Comparison of ENCODE assay signal across 9 mouse cellular contexts in genomic region chr19:41800451-41800850, GRCm38 (mm10). TPM values are rescaled to one million over a fixed set of nuclear protein-coding genes. Genes with fewer than 3 reads are reported as not detected.
A peak's percentile ranks its signal among the peaks of the same experiment; 100 is the strongest.
DNase-seq lines count a peak whose midpoint lies in the region; ATAC-seq and TF ChIP-seq lines count a peak whose summit lies in the region.
"Had no signal": no experiment of that assay in that cellular context is flagged by ENCODE, and none has a peak within 500 bp of the region (broad histone marks: within the 10 kb centered on the region; RNA-seq: fewer than 3 reads in every experiment).

No protein-coding gene starts in this region.

- H3K4me1 ChIP-seq in lung, postnatal 0 days (ENCODE audit: insufficient read depth, low read depth, low read length): no peaks in the 10 kb centered on the region
- H3K4me1 ChIP-seq in forebrain, embryonic 14.5 days (ENCODE audit: control insufficient read depth, insufficient read depth, low read length): 0 out of 2 replicates have a peak, but pooled peaks cover 2% of the 10 kb centered on the region
- peaks cover 31% of the 10 kb centered on the region for H3K4me1 ChIP-seq in limb, embryonic 15.5 days
- H3K4me1 ChIP-seq in stomach, embryonic 14.5 days (ENCODE audit: control insufficient read depth, insufficient read depth, low read length): peaks cover 12% of the 10 kb centered on the region

- no peak for ATAC-seq in lung, postnatal 0 days
- ATAC-seq in forebrain, embryonic 14.5 days: no peak
- no peak for ATAC-seq in limb, embryonic 15.5 days (ENCODE audit: insufficient number of reproducible peaks, low FRiP score, low TSS enrichment, low read depth)
- ATAC-seq in stomach, embryonic 14.5 days (ENCODE audit: insufficient number of reproducible peaks, insufficient read depth, low FRiP score, low read depth): no peak
- no peak for ATAC-seq in monocyte, adult 5-6 weeks (replicated peaks; ENCODE audit: insufficient number of reproducible peaks, low FRiP score, low TSS enrichment, poor library complexity, severe bottlenecking)

- WGBS in lung, postnatal 0 days: 36% methylated on average over 6 of the region's 6 CpGs
- 23% methylated on average over 6 of the region's 6 CpGs for WGBS in forebrain, embryonic 14.5 days
- 50% methylated on average over 6 of the region's 6 CpGs for WGBS in limb, embryonic 15.5 days
- 41% methylated on average over 6 of the region's 6 CpGs for WGBS in stomach, embryonic 14.5 days

- H3K27ac ChIP-seq in lung, postnatal 0 days (ENCODE audit: low read length): no peak overlapping the region
- no peak overlapping the region for H3K27ac ChIP-seq in forebrain, embryonic 14.5 days (ENCODE audit: low read depth, low read length)
- no peak overlapping the region for H3K27ac ChIP-seq in limb, embryonic 15.5 days
- no peak overlapping the region for H3K27ac ChIP-seq in stomach, embryonic 14.5 days (ENCODE audit: low read length)

- H3K4me3 ChIP-seq in lung, postnatal 0 days (ENCODE audit: low read depth, low read length): no peak overlapping the region
- H3K4me3 ChIP-seq in forebrain, embryonic 14.5 days (ENCODE audit: low read depth, low read length): peak overlapping the region; percentile 87
- H3K4me3 ChIP-seq in limb, embryonic 15.5 days: peak overlapping the region; percentile 69
- H3K4me3 ChIP-seq in stomach, embryonic 14.5 days (ENCODE audit: low read depth, low read length): peak overlapping the region; percentile 92; the same call in 1 of the 2 replicates

- H3K27me3 ChIP-seq in lung, postnatal 0 days (replicated peaks; ENCODE audit: insufficient read depth, low read length): no peaks in the 10 kb centered on the region
- no peaks in the 10 kb centered on the region for H3K27me3 ChIP-seq in forebrain, embryonic 14.5 days (replicated peaks; ENCODE audit: control insufficient read depth, insufficient read depth, low read length)
- H3K27me3 ChIP-seq in limb, embryonic 15.5 days: no peaks in the 10 kb centered on the region
- H3K27me3 ChIP-seq in stomach, embryonic 14.5 days (ENCODE audit: control insufficient read depth, insufficient read depth, low read length): no peaks in the 10 kb centered on the region

- TF ChIP-seq EP300 in lung, postnatal 0 days (IDR thresholded peaks at IDR 0.05): no peak

- no peaks in the 10 kb centered on the region for H3K36me3 ChIP-seq in lung, postnatal 0 days (ENCODE audit: insufficient read depth, low read length)
- no peaks in the 10 kb centered on the region for H3K36me3 ChIP-seq in forebrain, embryonic 14.5 days (ENCODE audit: control insufficient read depth, insufficient read depth, low read length)
- H3K36me3 ChIP-seq in limb, embryonic 15.5 days: no peaks in the 10 kb centered on the region
- no peaks in the 10 kb centered on the region for H3K36me3 ChIP-seq in stomach, embryonic 14.5 days (ENCODE audit: control insufficient read depth, insufficient read depth, low read length)

- DNase-seq in lung, postnatal 0 days (ENCODE audit: low spot score): no peak
- DNase-seq in lung, adult 18-20 months: no peak
- no peak for DNase-seq in forebrain, embryonic 14.5 days (ENCODE audit: low spot score)
- no peak for DNase-seq in left cerebral cortex, postnatal 10 days (ENCODE audit: extremely low spot score in 1 of 2, low spot score in 2 of 2)
- DNase-seq in adrenal gland, postnatal 14 days: no peak
- DNase-seq: kidney, postnatal 25 days had no signal

- no peak for TF ChIP-seq CTCF in lung, postnatal 0 days (IDR thresholded peaks at IDR 0.05)

- H3K9me3 ChIP-seq in lung, postnatal 0 days (ENCODE audit: low read length): no peaks in the 10 kb centered on the region
- no peaks in the 10 kb centered on the region for H3K9me3 ChIP-seq in forebrain, embryonic 14.5 days (replicated peaks; ENCODE audit: control insufficient read depth, low read length)
- no peaks in the 10 kb centered on the region for H3K9me3 ChIP-seq in limb, embryonic 15.5 days
- H3K9me3 ChIP-seq in stomach, embryonic 14.5 days (ENCODE audit: control insufficient read depth, low read depth, low read length): no peaks in the 10 kb centered on the region

- H3K4me2 ChIP-seq in lung, postnatal 0 days (replicated peaks; ENCODE audit: low read depth, low read length): peak overlapping the region; percentile 71; the same call in 1 of the 2 replicates
- peak overlapping the region; percentile 79 for H3K4me2 ChIP-seq in forebrain, embryonic 14.5 days (ENCODE audit: low read length)
- H3K4me2 ChIP-seq in limb, embryonic 15.5 days: peak overlapping the region; percentile 75
- H3K4me2 ChIP-seq in stomach, embryonic 14.5 days (replicated peaks; ENCODE audit: low read depth, low read length): peak overlapping the region; percentile 68

- intact Hi-C loops in left cerebral cortex, postnatal 10 days (cut with DNase I): no loop called here

- H3K9ac ChIP-seq in lung, postnatal 0 days (replicated peaks; ENCODE audit: low read depth): no peak overlapping the region
- H3K9ac ChIP-seq in forebrain, embryonic 14.5 days (ENCODE audit: low read length): peak overlapping the region; percentile 82; the same call in 1 of the 2 replicates
- no peak overlapping the region for H3K9ac ChIP-seq in limb, embryonic 15.5 days
- H3K9ac ChIP-seq in stomach, embryonic 14.5 days (replicated peaks; ENCODE audit: low read depth, low read length): no peak overlapping the region

RNA-seq across cellular contexts. Expression of gene Arhgap19, which starts 1.4 kb away (rescaled TPM):
- polyA plus RNA-seq in lung, postnatal 0 days (2015; fragmentation: Nextera tagmentation; extraction: Ambion mirVana): 2.1 and 2.8 TPM in 2 replicates
- 11.2 and 12.6 TPM in 2 replicates for polyA plus RNA-seq in forebrain, embryonic 14.5 days (2014; fragmentation: Nextera tagmentation; extraction: Ambion mirVana)
- 16.2 and 17.2 TPM in 2 replicates for polyA plus RNA-seq in limb, embryonic 15.5 days (2015; fragmentation: Nextera tagmentation; extraction: Ambion mirVana)
- polyA plus RNA-seq in stomach, embryonic 14.5 days (2014; fragmentation: Nextera tagmentation; extraction: Ambion mirVana): 25.2 and 25.7 TPM in 2 replicates
- 1 to 10 TPM; 3.2 to 3.6 TPM for total RNA-seq in left cerebral cortex, postnatal 10 days (2021)
- total RNA-seq in adrenal gland, postnatal 14 days (2021): 7.2 and 7.9 TPM in 2 replicates
- total RNA-seq in monocyte, adult 5-6 weeks (2017): 1.1 to 2.3 TPM (median 1.9 TPM) in 3 replicates

RNA-seq across cellular contexts. Expression of gene Frat1, which starts 29.3 kb away (rescaled TPM):
- 12.8 and 14.1 TPM in 2 replicates for polyA plus RNA-seq in lung, postnatal 0 days (2015; fragmentation: Nextera tagmentation; extraction: Ambion mirVana)
- polyA plus RNA-seq in forebrain, embryonic 14.5 days (2014; fragmentation: Nextera tagmentation; extraction: Ambion mirVana): 34.9 and 35.5 TPM in 2 replicates
- polyA plus RNA-seq in limb, embryonic 15.5 days (2015; fragmentation: Nextera tagmentation; extraction: Ambion mirVana): 3.8 and 4.0 TPM in 2 replicates
- 12.9 and 14.1 TPM in 2 replicates for polyA plus RNA-seq in stomach, embryonic 14.5 days (2014; fragmentation: Nextera tagmentation; extraction: Ambion mirVana)
- 10 to 100 TPM; 17.5 to 19.1 TPM for total RNA-seq in left cerebral cortex, postnatal 10 days (2021)
- 7.5 and 10.7 TPM in 2 replicates for total RNA-seq in adrenal gland, postnatal 14 days (2021)
- 21.9 to 24.9 TPM (median 22.4 TPM) in 3 replicates for total RNA-seq in monocyte, adult 5-6 weeks (2017)

RNA-seq across cellular contexts. Expression of gene Frat2, which starts 47.5 kb away (rescaled TPM):
- polyA plus RNA-seq in lung, postnatal 0 days (2015; fragmentation: Nextera tagmentation; extraction: Ambion mirVana): 4.6 and 5.9 TPM in 2 replicates
- polyA plus RNA-seq in forebrain, embryonic 14.5 days (2014; fragmentation: Nextera tagmentation; extraction: Ambion mirVana): 7.2 and 8.6 TPM in 2 replicates
- 2.1 and 2.2 TPM in 2 replicates for polyA plus RNA-seq in limb, embryonic 15.5 days (2015; fragmentation: Nextera tagmentation; extraction: Ambion mirVana)
- 3.5 and 5.0 TPM in 2 replicates for polyA plus RNA-seq in stomach, embryonic 14.5 days (2014; fragmentation: Nextera tagmentation; extraction: Ambion mirVana)
- 10 to 100 TPM; 11.0 to 11.6 TPM for total RNA-seq in left cerebral cortex, postnatal 10 days (2021)
- total RNA-seq in adrenal gland, postnatal 14 days (2021): 5.5 and 6.4 TPM in 2 replicates
- total RNA-seq in monocyte, adult 5-6 weeks (2017): 14.4 to 39.3 TPM (median 21.5 TPM) in 3 replicates

RNA-seq across cellular contexts. Expression of gene Slit1, which starts 57.0 kb away (rescaled TPM):
- polyA plus RNA-seq in lung, postnatal 0 days (2015; fragmentation: Nextera tagmentation; extraction: Ambion mirVana): 0.10 and 0.16 TPM in 2 replicates
- polyA plus RNA-seq in forebrain, embryonic 14.5 days (2014; fragmentation: Nextera tagmentation; extraction: Ambion mirVana): 13.5 and 22.5 TPM in 2 replicates
- 0.28 and 0.62 TPM in 2 replicates for polyA plus RNA-seq in limb, embryonic 15.5 days (2015; fragmentation: Nextera tagmentation; extraction: Ambion mirVana)
- 1.00 and 1.4 TPM in 2 replicates for polyA plus RNA-seq in stomach, embryonic 14.5 days (2014; fragmentation: Nextera tagmentation; extraction: Ambion mirVana)
- total RNA-seq in left cerebral cortex, postnatal 10 days (2021): 10 to 100 TPM; 55.1 to 57.2 TPM
- total RNA-seq in adrenal gland, postnatal 14 days (2021): 6.5 and 7.2 TPM in 2 replicates
- total RNA-seq in monocyte, adult 5-6 weeks (2017): not detected in 3 replicates
